Comparison of ENCODE assay signal across 9 mouse cellular contexts in the genomic region with DNA sequence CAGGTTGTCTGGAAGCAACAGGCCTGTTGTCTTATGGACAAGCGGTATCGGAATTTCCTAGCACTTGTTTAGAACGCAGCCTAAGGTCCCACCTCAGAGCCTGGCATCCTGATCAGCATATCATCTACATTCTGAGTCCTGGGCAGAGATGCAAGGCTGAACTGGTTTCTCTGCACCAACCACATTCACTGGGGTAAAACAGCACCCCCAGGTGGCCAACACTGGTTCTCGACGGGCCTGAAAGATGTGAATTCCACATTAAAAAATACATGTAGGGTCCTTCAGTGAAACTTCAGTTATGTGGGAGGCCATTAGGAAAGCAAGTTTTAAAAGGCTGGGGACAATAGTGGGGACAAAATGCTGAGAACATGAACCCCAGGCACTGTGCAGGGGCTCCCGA. TPM values are rescaled to one million over a fixed set of nuclear protein-coding genes. Genes with fewer than 3 reads are reported as not detected.
DNase-seq lines count a peak whose midpoint lies in the region; ATAC-seq and TF ChIP-seq lines count a peak whose summit lies in the region.
"Had no signal": no experiment of that assay in that cellular context is flagged by ENCODE, and none has a peak within 500 bp of the region (broad histone marks: within the 10 kb centered on the region; RNA-seq: fewer than 3 reads in every experiment).

No protein-coding gene starts in this region.

- no peak overlapping the region for H3K4me2 ChIP-seq in liver, embryonic 11.5 days
- H3K4me2 ChIP-seq: embryonic facial prominence, embryonic 15.5 days had no signal

- TF ChIP-seq CTCF in cortical plate, adult 2 months (IDR thresholded peaks at IDR 0.05; ENCODE audit: extremely low read depth, insufficient read depth, low read length): peak; percentile 65

- 60% methylated on average over 6 of the region's 6 CpGs for WGBS in liver, embryonic 11.5 days

- H3K9ac ChIP-seq in liver, embryonic 11.5 days (ENCODE audit: low read depth, low read length): no peak overlapping the region
- H3K9ac ChIP-seq: embryonic facial prominence, embryonic 15.5 days had no signal

- no peak for ATAC-seq in liver, embryonic 11.5 days (replicated peaks; ENCODE audit: low FRiP score)

- no peaks in the 10 kb centered on the region for H3K9me3 ChIP-seq in liver, embryonic 11.5 days (ENCODE audit: control insufficient read depth, low read length)
- H3K9me3 ChIP-seq: embryonic facial prominence, embryonic 15.5 days had no signal

- peak; percentile 23 for DNase-seq in liver
- DNase-seq in liver, embryonic 11.5 days (ENCODE audit: low spot score): no peak
- peak; percentile 51 to 60 for DNase-seq in adrenal gland, adult 18-20 months (ENCODE audit: low spot score in 2 of 2)
- peak; percentile 79 to 81 for DNase-seq in kidney, postnatal 4 days
- DNase-seq in lung, postnatal 10 days: peak; percentile 74
- peak; percentile 14 to 19 for DNase-seq in thymus, adult 18-20 months

- no peak overlapping the region for H3K27ac ChIP-seq in liver, embryonic 11.5 days (ENCODE audit: low read depth, low read length)
- no peak overlapping the region for H3K27ac ChIP-seq in cortical plate, adult 2 months (ENCODE audit: insufficient read depth, low read length)
- H3K27ac ChIP-seq: embryonic facial prominence, embryonic 15.5 days had no signal

- H3K4me3 ChIP-seq in liver, embryonic 11.5 days (ENCODE audit: low read depth, low read length): no peak overlapping the region
- H3K4me3 ChIP-seq in cortical plate, adult 2 months (ENCODE audit: insufficient read depth, low read length): no peak overlapping the region
- H3K4me3 ChIP-seq: embryonic facial prominence, embryonic 15.5 days had no signal

- no peak for TF ChIP-seq POLR2A in cortical plate, adult 2 months (IDR thresholded peaks at IDR 0.05; ENCODE audit: extremely low read depth, insufficient read depth, low read length)

- H3K4me1 ChIP-seq in liver, embryonic 11.5 days (replicated peaks; ENCODE audit: control insufficient read depth, insufficient read depth, low read length): no peaks in the 10 kb centered on the region
- H3K4me1 ChIP-seq in cortical plate, adult 2 months (ENCODE audit: control insufficient read depth, insufficient read depth, low read length): peaks cover 18% of the 10 kb centered on the region

- no peaks in the 10 kb centered on the region for H3K36me3 ChIP-seq in liver, embryonic 11.5 days (ENCODE audit: control insufficient read depth, insufficient read depth, low read length)
- H3K36me3 ChIP-seq: embryonic facial prominence, embryonic 15.5 days had no signal

- no peaks in the 10 kb centered on the region for H3K27me3 ChIP-seq in liver, embryonic 11.5 days (replicated peaks; ENCODE audit: control insufficient read depth, insufficient read depth, low read length)
- H3K27me3 ChIP-seq: embryonic facial prominence, embryonic 15.5 days had no signal

RNA-seq across cellular contexts. Expression of a gene that starts 20.0 kb away (rescaled TPM):
- 0.07 TPM in 1 of 2 replicates, not detected in the other for polyA plus RNA-seq in liver, embryonic 11.5 days (2014; fragmentation: Nextera tagmentation; extraction: Ambion mirVana)
- not detected for total RNA-seq in adrenal gland, adult 18-20 months (2021)
- not detected in 2 replicates for polyA plus RNA-seq in cortical plate, adult 2 months (2012; rRNA removed)
- polyA plus RNA-seq: liver, embryonic 16.5 days had no signal
